1 mouse cellular context compared by ENCODE assay signal in genomic region chr5:23782051-23782810, GRCm38 (mm10).
TF ChIP-seq lines count a peak whose summit lies in the region.

No protein-coding gene starts in this region.

TF ChIP-seq in MEL, 35 proteins besides CTCF, POLR2A, EP300 and RAD21 (continued from another document):
- TF ChIP-seq CHD1 (IDR thresholded peaks at IDR 0.05; ENCODE audit: low read depth, low read length), result peak; percentile 24; the same call in 1 of the 2 replicates
